Mouse (Mus musculus): ENCODE results near the gene Cdan1. TPM values are rescaled to one million over a fixed set of nuclear protein-coding genes. Genes with fewer than 3 reads are reported as not detected.
"Not testable (repeated sequence)": the region's sequence is repeated elsewhere in the genome, so short reads cannot be mapped to it uniquely, and the experiment has no call there.

The Cdan1 gene
- polyA plus RNA-seq, 1 experiment from 2014 or later, result 7.9 TPM

DNA sequence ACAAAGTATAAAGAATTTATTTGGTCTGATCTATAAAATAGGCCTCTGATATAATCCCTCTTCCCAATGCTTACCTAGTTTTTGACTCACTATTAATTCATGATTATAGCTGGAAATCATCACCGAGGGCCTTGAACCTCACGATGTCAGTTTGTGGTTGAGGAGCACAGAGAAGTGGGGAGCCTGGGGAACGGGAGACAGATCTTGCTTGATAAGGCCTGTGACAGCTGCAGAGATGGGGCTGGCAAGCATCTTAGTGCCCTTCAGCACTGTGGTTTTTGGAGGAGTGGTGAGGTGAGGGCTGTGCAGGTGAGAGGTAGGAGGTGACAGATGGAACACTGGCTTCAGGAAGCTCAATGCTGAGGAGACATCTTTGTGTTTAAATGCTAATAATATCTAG lies 139.8 kb downstream of the Cdan1 start:
- Histone ChIP-seq H3K4me3 (ENCODE audit: low read depth, low read length) (no peak overlapping the region), H3K4me1 (ENCODE audit: control insufficient read depth, insufficient read depth, low read length) (no peaks in the 10 kb centered on the region), H3K9ac (ENCODE audit: low read length) (no peak overlapping the region), H3K27ac (ENCODE audit: low read depth, low read length) (no peak overlapping the region), H3K36me3 (ENCODE audit: control insufficient read depth, insufficient read depth, low read length) (peaks cover 6% of the 10 kb centered on the region; the same call in 1 of the 2 replicates), H3K4me2 (ENCODE audit: low read depth) (no peak overlapping the region), H3K9me3 (ENCODE audit: control insufficient read depth, low read length) (no peaks in the 10 kb centered on the region), H3K27me3 (ENCODE audit: control insufficient read depth, insufficient read depth, low read length) (no peaks in the 10 kb centered on the region)
- 94% methylated on average over 3 of the region's 3 CpGs for whole genome bisulfite sequencing
- no peak for ATAC-seq (ENCODE audit: insufficient read depth, low FRiP score, low TSS enrichment)
- no peak for DNase-seq (ENCODE audit: low spot score)

DNA sequence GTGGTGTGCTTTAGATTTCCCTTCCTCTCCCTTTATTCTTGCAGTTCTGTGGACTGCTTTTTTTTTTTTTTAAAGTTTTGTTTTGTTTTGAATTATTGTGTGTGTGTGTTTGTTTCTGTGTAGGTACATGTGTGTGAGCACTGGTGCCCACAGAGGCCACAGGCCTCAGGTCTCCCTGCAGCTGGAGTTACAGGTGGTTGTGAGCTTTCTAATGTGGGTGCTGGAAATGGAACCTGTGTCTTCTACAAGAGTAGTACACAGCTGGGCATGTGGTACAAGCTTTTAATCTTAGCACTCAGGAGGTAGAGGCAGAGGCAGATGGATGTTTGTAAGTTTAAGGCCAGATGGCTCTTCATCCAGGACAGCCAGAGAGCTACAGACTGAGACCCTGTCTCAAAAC lies 142.9 kb downstream of the Cdan1 start:
- Histone ChIP-seq H3K27ac (ENCODE audit: low read depth, low read length) (no peak overlapping the region), H3K36me3 (ENCODE audit: control insufficient read depth, insufficient read depth, low read length) (no peaks in the 10 kb centered on the region), H3K9me3 (ENCODE audit: control insufficient read depth, low read length) (no peaks in the 10 kb centered on the region), H3K4me1 (ENCODE audit: control insufficient read depth, insufficient read depth, low read length) (no peaks in the 10 kb centered on the region), H3K9ac (ENCODE audit: low read length) (no peak overlapping the region), H3K27me3 (ENCODE audit: control insufficient read depth, insufficient read depth, low read length) (no peaks in the 10 kb centered on the region), H3K4me3 (ENCODE audit: low read depth, low read length) (no peak overlapping the region), H3K4me2 (ENCODE audit: low read depth) (no peak overlapping the region)
- DNase-seq (ENCODE audit: low spot score), result no peak
- no peak for ATAC-seq (ENCODE audit: insufficient read depth, low FRiP score, low TSS enrichment)

DNA sequence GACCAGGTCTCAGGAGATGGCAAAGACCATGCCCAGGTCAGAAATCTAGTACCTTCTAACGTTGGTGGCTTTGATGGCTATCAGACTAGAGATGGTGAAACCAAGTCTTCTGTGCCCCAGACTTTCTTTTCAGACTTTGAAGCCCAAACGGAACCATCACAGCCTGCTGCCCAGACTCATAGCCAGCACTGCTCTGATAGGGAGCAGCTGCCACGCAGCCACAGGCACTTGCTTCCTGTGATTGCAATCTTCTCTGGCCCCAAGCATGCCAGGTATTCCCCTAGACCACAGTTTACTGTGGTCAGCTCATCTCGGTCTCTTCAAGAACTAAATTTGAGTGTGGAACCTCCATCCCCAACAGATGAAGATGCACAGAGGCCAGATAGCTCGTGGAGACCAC lies 147.3 kb downstream of the Cdan1 start:
- 76% methylated on average over 5 of the region's 5 CpGs for WGBS

DNA sequence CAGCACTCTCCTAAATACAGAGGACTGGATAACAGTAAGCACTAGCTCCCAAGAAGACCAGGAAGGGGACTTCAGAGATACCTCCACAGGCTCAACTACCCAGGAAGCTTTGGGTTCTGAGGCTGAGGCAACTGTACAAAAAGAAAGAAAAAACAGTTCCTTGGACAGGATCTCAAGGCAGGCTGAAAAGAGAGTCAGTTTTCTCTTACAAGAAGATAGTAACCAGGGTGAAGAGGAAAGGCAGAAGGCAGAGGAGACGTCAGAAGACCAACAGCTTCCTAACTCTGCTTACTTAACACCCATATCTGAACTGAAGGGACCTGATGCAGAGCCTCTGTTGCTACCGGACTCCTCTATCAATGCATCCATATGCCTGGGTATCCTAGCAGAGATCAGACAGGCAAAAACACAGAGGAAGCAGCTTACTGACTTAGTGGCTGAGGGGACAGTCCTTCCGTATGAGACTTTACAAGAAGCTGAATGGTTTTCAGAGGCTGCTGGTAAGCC lies 149.5 kb downstream of the Cdan1 start:
- Histone ChIP-seq H3K4me2 (ENCODE audit: low read depth) (no peak overlapping the region), H3K4me1 (ENCODE audit: control insufficient read depth, insufficient read depth, low read length) (no peaks in the 10 kb centered on the region), H3K27ac (ENCODE audit: low read depth, low read length) (no peak overlapping the region), H3K4me3 (ENCODE audit: low read depth, low read length) (no peak overlapping the region), H3K9me3 (ENCODE audit: control insufficient read depth, low read length) (no peaks in the 10 kb centered on the region), H3K9ac (ENCODE audit: low read length) (no peak overlapping the region), H3K36me3 (ENCODE audit: control insufficient read depth, insufficient read depth, low read length) (no peaks in the 10 kb centered on the region), H3K27me3 (ENCODE audit: control insufficient read depth, insufficient read depth, low read length) (no peaks in the 10 kb centered on the region)
- WGBS, result 93% methylated on average over 3 of the region's 3 CpGs
- no peak for ATAC-seq (ENCODE audit: insufficient read depth, low FRiP score, low TSS enrichment)
- DNase-seq (ENCODE audit: low spot score), result no peak

More for the DNA sequence above, 147.3 kb downstream of the Cdan1 start:
- DNase-seq (ENCODE audit: low spot score) (no peak), ATAC-seq (ENCODE audit: insufficient read depth, low FRiP score, low TSS enrichment) (no peak)
- Histone ChIP-seq H3K9ac (ENCODE audit: low read length) (no peak overlapping the region), H3K4me3 (ENCODE audit: low read depth, low read length) (no peak overlapping the region), H3K27me3 (ENCODE audit: control insufficient read depth, insufficient read depth, low read length) (no peaks in the 10 kb centered on the region), H3K4me1 (ENCODE audit: control insufficient read depth, insufficient read depth, low read length) (no peaks in the 10 kb centered on the region), H3K9me3 (ENCODE audit: control insufficient read depth, low read length) (no peaks in the 10 kb centered on the region), H3K4me2 (ENCODE audit: low read depth) (no peak overlapping the region), H3K27ac (ENCODE audit: low read depth, low read length) (no peak overlapping the region), H3K36me3 (ENCODE audit: control insufficient read depth, insufficient read depth, low read length) (no peaks in the 10 kb centered on the region)

DNA sequence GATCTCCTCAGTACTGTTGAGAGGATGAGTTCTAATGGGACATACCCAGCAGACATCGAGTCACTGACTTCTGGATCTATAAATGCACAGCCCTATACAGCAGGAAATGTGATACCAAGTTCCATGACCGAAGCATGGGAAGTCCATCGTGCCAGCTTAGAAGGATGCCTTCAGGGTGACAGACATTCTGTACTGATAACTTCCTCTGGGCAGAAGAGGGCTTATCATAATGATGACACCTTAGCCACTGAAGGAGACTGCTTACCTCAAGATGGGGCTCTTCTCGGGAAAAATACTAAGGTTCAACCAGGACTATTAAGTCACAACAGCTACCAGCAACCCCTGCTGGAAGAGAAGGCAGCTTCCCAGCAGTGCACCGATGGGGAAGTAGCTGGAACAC lies 152.2 kb downstream of the Cdan1 start:
- Histone ChIP-seq H3K4me3 (ENCODE audit: low read depth, low read length) (no peak overlapping the region), H3K27ac (ENCODE audit: low read depth, low read length) (no peak overlapping the region), H3K36me3 (ENCODE audit: control insufficient read depth, insufficient read depth, low read length) (no peaks in the 10 kb centered on the region), H3K9me3 (ENCODE audit: control insufficient read depth, low read length) (no peaks in the 10 kb centered on the region), H3K9ac (ENCODE audit: low read length) (no peak overlapping the region), H3K4me1 (ENCODE audit: control insufficient read depth, insufficient read depth, low read length) (no peaks in the 10 kb centered on the region), H3K27me3 (ENCODE audit: control insufficient read depth, insufficient read depth, low read length) (no peaks in the 10 kb centered on the region), H3K4me2 (ENCODE audit: low read depth) (no peak overlapping the region)
- no peak for ATAC-seq (ENCODE audit: insufficient read depth, low FRiP score, low TSS enrichment)
- 83% methylated on average over 5 of the region's 5 CpGs for WGBS
- no peak for DNase-seq (ENCODE audit: low spot score)

DNA sequence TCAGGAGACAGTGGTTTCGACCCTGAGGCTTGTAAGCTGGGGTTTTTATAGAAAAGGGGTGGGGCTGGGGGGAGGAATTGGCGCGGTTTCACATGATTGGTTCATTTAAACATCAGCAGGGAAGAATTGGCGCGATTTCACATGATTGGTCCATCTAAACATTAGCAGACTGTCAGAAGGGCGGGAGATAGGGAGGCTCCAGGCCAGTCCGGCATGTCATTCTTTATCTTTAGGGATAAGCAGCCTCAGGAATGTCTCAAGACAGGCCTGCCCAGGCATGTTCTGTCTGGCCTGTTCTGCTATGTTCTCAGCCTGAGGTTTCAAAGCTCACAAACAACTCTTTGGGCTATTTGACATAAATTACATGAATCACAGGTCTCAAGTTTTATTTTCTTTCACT lies 168.8 kb downstream of the Cdan1 start:
- WGBS, result 90% methylated on average over 7 of the region's 7 CpGs
- H3K9me3 ChIP-seq (ENCODE audit: control insufficient read depth, low read length); H3K27ac ChIP-seq (ENCODE audit: low read depth, low read length); H3K4me1 ChIP-seq (ENCODE audit: control insufficient read depth, insufficient read depth, low read length); ATAC-seq (ENCODE audit: insufficient read depth, low FRiP score, low TSS enrichment); H3K9ac ChIP-seq (ENCODE audit: low read length); H3K4me3 ChIP-seq (ENCODE audit: low read depth, low read length); H3K27me3 ChIP-seq (ENCODE audit: control insufficient read depth, insufficient read depth, low read length); DNase-seq (ENCODE audit: low spot score); H3K4me2 ChIP-seq (ENCODE audit: low read depth); H3K36me3 ChIP-seq (ENCODE audit: control insufficient read depth, insufficient read depth, low read length): not testable (repeated sequence)

DNA sequence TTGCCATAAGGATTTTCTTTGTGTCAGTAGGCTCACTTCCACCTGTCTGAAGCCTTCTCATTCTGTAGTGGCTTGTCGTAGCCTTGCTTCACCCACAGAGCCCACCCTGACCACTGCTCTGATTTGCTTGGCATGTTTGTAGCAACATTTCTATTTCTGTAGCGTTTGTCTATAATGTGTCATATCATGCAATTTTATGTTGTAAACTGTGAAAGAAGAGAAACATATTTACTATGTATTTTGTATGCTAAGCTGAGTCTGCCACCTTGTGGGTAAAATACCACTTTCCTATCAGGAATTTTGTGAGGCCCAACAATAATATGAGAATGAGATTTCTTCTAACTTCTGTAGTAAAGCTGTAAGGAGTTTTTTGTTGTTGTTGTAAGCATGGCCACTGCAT lies 179.7 kb downstream of the Cdan1 start:
- no peaks in the 10 kb centered on the region for H3K36me3 ChIP-seq (ENCODE audit: control insufficient read depth, insufficient read depth, low read length)
- H3K4me1 ChIP-seq (ENCODE audit: control insufficient read depth, insufficient read depth, low read length), result no peaks in the 10 kb centered on the region
- WGBS, result 87% methylated on average over 2 of the region's 2 CpGs
- no peak overlapping the region for H3K27ac ChIP-seq (ENCODE audit: low read depth, low read length)
- ATAC-seq (ENCODE audit: insufficient read depth, low FRiP score, low TSS enrichment) (no peak), DNase-seq (ENCODE audit: low spot score) (no peak)
- H3K4me2 ChIP-seq (ENCODE audit: low read depth), result no peak overlapping the region
- no peaks in the 10 kb centered on the region for H3K27me3 ChIP-seq (ENCODE audit: control insufficient read depth, insufficient read depth, low read length)
- no peaks in the 10 kb centered on the region for H3K9me3 ChIP-seq (ENCODE audit: control insufficient read depth, low read length)
- H3K4me3 ChIP-seq (ENCODE audit: low read depth, low read length), result no peak overlapping the region
- H3K9ac ChIP-seq (ENCODE audit: low read length), result no peak overlapping the region

DNA sequence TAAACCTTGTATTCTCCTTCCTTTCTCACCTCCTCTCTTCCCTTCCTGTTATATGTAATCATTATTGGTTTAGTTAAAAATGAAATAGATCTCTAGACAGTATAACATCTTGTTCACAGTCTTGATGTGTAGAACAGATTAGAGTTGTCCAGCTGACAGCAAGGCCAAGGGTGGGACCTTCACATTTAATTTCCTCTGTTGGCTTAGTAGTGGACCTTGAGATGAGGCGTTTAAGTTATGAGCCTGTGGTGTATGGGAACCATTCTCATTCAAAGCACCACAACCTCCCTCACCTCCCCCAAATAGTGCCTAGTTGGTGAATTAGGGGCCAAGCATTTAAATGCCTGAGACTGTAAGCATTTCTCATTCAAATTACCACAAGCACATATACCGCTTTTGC lies 182.5 kb downstream of the Cdan1 start:
- DNase-seq (ENCODE audit: low spot score), result no peak
- no peak overlapping the region for H3K9ac ChIP-seq (ENCODE audit: low read length)
- no peaks in the 10 kb centered on the region for H3K4me1 ChIP-seq (ENCODE audit: control insufficient read depth, insufficient read depth, low read length)
- no peak overlapping the region for H3K27ac ChIP-seq (ENCODE audit: low read depth, low read length)
- WGBS, result 89% methylated on average over 2 of the region's 2 CpGs
- no peaks in the 10 kb centered on the region for H3K27me3 ChIP-seq (ENCODE audit: control insufficient read depth, insufficient read depth, low read length)
- H3K9me3 ChIP-seq (ENCODE audit: control insufficient read depth, low read length), result no peaks in the 10 kb centered on the region
- no peak overlapping the region for H3K4me2 ChIP-seq (ENCODE audit: low read depth)
- ATAC-seq (ENCODE audit: insufficient read depth, low FRiP score, low TSS enrichment), result no peak
- no peak overlapping the region for H3K4me3 ChIP-seq (ENCODE audit: low read depth, low read length)
- no peaks in the 10 kb centered on the region for H3K36me3 ChIP-seq (ENCODE audit: control insufficient read depth, insufficient read depth, low read length)
